Mouse (Mus musculus) heart, embryonic 15.5 days (tissue): Measurements from ENCODE around the gene Ssh3. TPM values are rescaled to one million over a fixed set of nuclear protein-coding genes. Genes with fewer than 3 reads are reported as not detected.
"Not testable (repeated sequence)": the region's sequence is repeated elsewhere in the genome, so short reads cannot be mapped to it uniquely, and the experiment has no call there.

Experiments
- ATAC-seq: fragments of 200-750 bp; cut with Nextera tagmentation; replicated peaks from 2 replicates; pipeline ENCODE4 v1.8.0; 2017; ENCODE audit warnings: low read depth, moderate TSS enrichment; ENCODE audit not compliant: insufficient number of reproducible peaks, insufficient read depth, low FRiP score
- H3K27ac ChIP-seq: fragments of 300-500 bp; sonication (generic); 2 replicates; pipeline ENCODE4 v1.5.1; 2015; ENCODE audit warnings: mild to moderate bottlenecking, inconsistent platforms
- H3K27me3 ChIP-seq: fragments of 300-500 bp; sonication (generic); 2 replicates; pipeline ENCODE4 v1.6.1; 2015; ENCODE audit warnings: inconsistent platforms
- H3K36me3 ChIP-seq: fragments of 300-500 bp; sonication (generic); 2 replicates; pipeline ENCODE4 v1.6.1; 2015; ENCODE audit warnings: mild to moderate bottlenecking, inconsistent platforms
- H3K4me1 ChIP-seq: fragments of 300-500 bp; sonication (generic); replicated peaks from 2 replicates; pipeline ENCODE4 v1.6.1; 2015; ENCODE audit warnings: inconsistent platforms
- H3K4me2 ChIP-seq: fragments of 300-500 bp; sonication (generic); 2 replicates; pipeline ENCODE4 v1.6.1; 2015; ENCODE audit warnings: inconsistent platforms, mild to moderate bottlenecking, moderate library complexity
- H3K4me3 ChIP-seq: fragments of 300-500 bp; sonication (generic); 2 replicates; pipeline ENCODE4 v1.5.1; 2015; ENCODE audit warnings: mild to moderate bottlenecking, inconsistent platforms
- H3K9ac ChIP-seq: fragments of 300-500 bp; sonication (generic); 2 replicates; pipeline ENCODE4 v1.6.1; 2015; ENCODE audit warnings: mild to moderate bottlenecking, inconsistent platforms
- H3K9me3 ChIP-seq: fragments of 300-500 bp; sonication (generic); replicated peaks from 2 replicates; pipeline ENCODE4 v1.6.1; 2016; ENCODE audit warnings: inconsistent platforms
- WGBS: fragments of 180-500 bp; shearing (Covaris S2); methylation state at CpG from one replicate; pipeline ENCODE4 v1.1.7; 2015; ENCODE audit warnings: mixed read lengths; 5-methylcytosine and 5-hydroxymethylcytosine counted together
- polyA plus RNA-seq: library from polyadenylated mRNA; unstranded; fragments of >200 nt; fragmentation: Nextera tagmentation; extraction: Ambion mirVana; gene quantifications from 2 replicates; pipeline ENCODE4 v1.2.1, GENCODE M21; 2015

The Ssh3 gene
- polyA plus RNA-seq, 1 experiment from 2014 or later, result 6.0 TPM

DNA sequence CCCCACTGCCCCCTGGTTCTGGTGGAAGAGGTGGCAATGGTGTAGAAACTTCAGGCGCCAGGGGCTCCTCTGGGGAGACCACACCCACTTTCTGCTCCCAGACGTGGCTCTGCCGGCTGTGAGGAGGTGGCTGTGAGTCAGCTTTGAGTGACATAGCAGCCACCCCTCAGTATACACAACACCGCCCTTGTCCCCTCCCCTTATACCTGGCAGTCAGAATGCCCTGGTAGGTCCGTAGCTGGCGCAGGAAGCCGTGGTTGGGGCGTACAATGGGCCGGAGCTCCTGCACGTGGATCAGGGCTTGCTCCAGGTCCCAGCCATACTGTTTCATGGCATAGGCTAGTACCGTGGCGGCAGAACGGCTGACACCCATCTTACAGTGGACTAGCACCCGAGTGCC, 5.3 kb downstream of the Ssh3 start:
- Histone ChIP-seq H3K9ac (no peak overlapping the region), H3K4me2 (no peak overlapping the region), H3K4me1 (peaks cover 8% of the 10 kb centered on the region; the same call in 1 of the 2 replicates), H3K36me3 (no peaks in the 10 kb centered on the region), H3K27ac (no peak overlapping the region), H3K27me3 (peaks cover 9% of the 10 kb centered on the region), H3K4me3 (no peak overlapping the region), H3K9me3 (no peaks in the 10 kb centered on the region)
- WGBS, result 63% methylated on average over 14 of the region's 14 CpGs
- ATAC-seq, result no peak

DNA sequence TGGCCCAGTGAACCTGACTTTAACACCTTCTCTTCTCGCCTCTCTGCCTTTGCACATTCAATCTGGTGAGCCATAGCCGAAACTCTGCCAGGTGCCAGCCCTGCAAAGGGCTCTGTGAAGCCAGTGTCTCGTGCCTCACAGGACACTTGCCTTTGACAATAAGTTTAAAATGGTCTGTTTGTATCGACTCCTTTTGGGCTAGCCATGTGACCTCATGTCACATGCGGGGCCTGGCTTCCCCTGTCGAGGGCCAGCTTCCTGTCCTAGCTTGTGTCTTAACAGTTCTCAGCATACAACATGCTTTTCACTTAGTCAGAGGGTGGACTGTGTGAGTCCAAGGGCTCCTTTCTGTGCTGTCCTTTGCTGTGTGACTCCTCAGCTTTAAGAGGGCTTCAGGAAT, 6.2 kb downstream of the Ssh3 start:
- Histone ChIP-seq H3K36me3 (no peaks in the 10 kb centered on the region), H3K4me2 (no peak overlapping the region), H3K4me3 (no peak overlapping the region), H3K27me3 (0 out of 2 replicates have a peak, but pooled peaks cover under 1% of the 10 kb centered on the region), H3K27ac (no peak overlapping the region), H3K9ac (no peak overlapping the region), H3K9me3 (no peaks in the 10 kb centered on the region), H3K4me1 (peaks cover 7% of the 10 kb centered on the region)
- ATAC-seq, result no peak
- 67% methylated on average over 6 of the region's 6 CpGs for WGBS

DNA sequence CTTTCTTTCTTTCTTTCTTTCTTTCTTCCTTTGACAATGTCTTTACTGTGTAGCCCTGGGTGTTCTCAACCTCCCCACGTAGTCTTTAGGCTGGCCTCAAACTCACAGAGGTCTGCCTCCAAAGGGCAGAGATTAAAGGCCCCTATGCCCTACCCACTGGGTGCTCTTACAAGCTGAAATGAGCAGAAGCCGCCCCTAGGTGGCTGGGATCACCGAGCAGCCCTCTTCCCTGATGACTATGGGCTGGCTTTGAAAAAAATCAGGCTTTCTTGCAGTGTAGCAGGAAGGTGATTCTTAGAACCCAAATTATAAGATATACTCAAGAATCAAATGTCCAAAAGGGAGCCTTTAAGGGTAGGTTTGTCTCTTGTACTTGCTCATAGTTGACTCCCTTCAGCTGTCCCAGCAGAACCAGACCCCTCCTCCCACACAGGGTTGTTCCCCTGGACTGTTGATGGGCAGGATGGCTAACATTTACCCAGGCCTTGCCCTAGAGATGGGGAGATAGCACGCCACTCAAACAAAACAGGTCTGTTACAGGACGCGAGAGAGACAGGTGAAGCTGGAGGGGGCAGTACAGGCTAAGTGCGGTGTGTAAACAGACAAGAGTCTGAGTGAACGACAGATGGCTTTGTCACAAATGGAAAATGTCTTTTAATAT, 7.8 kb downstream of the Ssh3 start:
- H3K9me3 ChIP-seq, result no peaks in the 10 kb centered on the region
- WGBS, result 58% methylated on average over 8 of the region's 8 CpGs
- no peaks in the 10 kb centered on the region for H3K27me3 ChIP-seq
- no peak overlapping the region for H3K4me2 ChIP-seq
- H3K36me3 ChIP-seq, result no peaks in the 10 kb centered on the region
- H3K9ac ChIP-seq, result no peak overlapping the region
- H3K4me3 ChIP-seq, result no peak overlapping the region
- ATAC-seq, result no peak
- peaks cover 11% of the 10 kb centered on the region for H3K4me1 ChIP-seq
- no peak overlapping the region for H3K27ac ChIP-seq

DNA sequence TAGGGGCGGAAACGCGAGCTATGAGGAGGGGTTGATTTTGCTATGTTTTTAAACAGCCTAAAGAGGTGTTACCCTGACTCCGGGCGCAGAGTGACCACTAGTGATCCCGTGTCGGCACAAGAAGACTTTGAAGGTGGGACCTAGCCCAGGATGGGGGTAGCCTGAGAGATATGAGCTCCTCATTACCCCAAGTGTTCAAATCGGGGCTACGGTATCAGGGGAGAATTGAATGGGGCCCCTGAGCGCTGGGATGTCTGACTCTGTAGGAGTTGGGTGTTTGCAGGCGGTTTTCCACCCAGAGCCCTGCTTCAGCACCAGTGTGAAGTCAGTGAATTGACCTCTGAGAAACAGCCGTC, 11.1 kb downstream of the Ssh3 start:
- H3K27ac ChIP-seq, result no peak overlapping the region
- H3K36me3 ChIP-seq, result no peaks in the 10 kb centered on the region
- peak overlapping the region; percentile 89 for H3K4me2 ChIP-seq
- H3K9ac ChIP-seq, result peak overlapping the region; percentile 61
- H3K4me1 ChIP-seq, result peaks cover 11% of the 10 kb centered on the region
- WGBS, result 21% methylated on average over 12 of the region's 12 CpGs
- H3K9me3 ChIP-seq, result no peaks in the 10 kb centered on the region
- no peaks in the 10 kb centered on the region for H3K27me3 ChIP-seq
- no peak for ATAC-seq
- H3K4me3 ChIP-seq, result peak overlapping the region; percentile 71

DNA sequence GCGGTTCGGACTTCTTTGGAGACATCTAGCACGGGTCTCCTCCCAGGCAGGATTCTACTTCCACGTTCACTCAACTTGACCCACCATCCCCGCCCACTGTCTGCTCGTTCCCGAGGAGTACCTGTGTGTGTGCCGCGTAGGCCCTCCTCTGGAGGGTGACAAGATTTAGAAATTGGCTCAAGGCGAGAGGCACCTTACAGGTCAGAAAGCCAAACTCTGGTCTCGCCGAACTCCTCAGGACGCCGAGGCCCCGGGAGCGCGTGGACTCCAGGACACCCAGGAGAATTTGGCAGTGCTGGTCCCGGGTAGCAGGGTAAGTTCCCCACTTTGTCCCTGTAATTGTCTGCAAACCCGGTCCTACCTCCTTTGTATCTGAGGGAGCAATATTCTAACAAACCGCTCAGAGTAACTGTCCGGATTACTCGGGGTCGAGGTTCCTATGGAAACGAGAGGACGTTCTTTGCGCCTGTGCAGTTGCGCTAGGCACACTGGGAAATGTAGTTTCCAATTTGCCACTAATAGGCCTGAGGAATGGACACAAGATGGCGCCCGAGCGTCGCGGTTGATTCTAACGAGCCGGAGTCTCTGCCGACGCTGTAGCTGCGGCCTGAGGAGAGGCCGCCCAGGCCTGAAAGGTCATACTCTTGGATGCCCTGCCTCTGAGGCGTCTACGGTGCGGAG, 11.6 kb downstream of the Ssh3 start:
- H3K4me2 ChIP-seq, result peak overlapping the region; percentile 89
- no peaks in the 10 kb centered on the region for H3K36me3 ChIP-seq
- peaks cover 11% of the 10 kb centered on the region for H3K4me1 ChIP-seq
- WGBS, result under 1% methylated on average over 41 of the region's 41 CpGs
- no peak overlapping the region for H3K27ac ChIP-seq
- H3K4me3 ChIP-seq, result peak overlapping the region; percentile 71
- ATAC-seq, result peak; percentile 90
- H3K9ac ChIP-seq, result peak overlapping the region; percentile 61
- H3K9me3 ChIP-seq, result no peaks in the 10 kb centered on the region
- no peaks in the 10 kb centered on the region for H3K27me3 ChIP-seq

DNA sequence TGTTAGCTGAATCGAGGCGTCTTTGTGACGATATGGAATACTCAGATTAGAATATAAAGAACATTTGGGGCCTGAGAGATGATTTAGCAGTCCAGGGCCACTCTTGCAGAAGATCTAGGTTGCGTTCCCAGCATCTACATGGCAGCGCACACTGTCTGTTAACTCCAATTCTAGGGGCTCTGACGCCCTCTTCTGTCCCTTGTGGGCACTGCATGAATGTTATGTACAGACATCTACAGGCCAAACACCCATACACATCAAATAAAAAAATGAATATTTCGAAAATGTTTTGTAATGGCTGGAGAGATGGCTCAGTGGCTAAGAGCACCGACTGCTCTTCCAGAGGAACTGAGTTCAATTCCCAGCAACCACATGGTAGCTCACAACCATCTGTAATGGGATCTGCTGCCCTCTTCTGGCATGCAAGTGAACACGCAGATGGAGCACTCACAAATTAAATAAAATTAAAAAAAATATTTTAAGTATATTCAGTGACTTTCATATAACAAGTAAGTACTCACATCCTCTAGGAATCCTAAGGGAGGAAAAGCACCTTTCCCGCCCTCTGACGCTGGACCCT, 13.3 kb downstream of the Ssh3 start:
- Histone ChIP-seq H3K4me1 (peaks cover 11% of the 10 kb centered on the region), H3K4me2 (no peak overlapping the region), H3K36me3 (no peaks in the 10 kb centered on the region), H3K9me3 (no peaks in the 10 kb centered on the region), H3K9ac (no peak overlapping the region), H3K27me3 (no peaks in the 10 kb centered on the region), H3K4me3 (no peak overlapping the region), H3K27ac (no peak overlapping the region)
- WGBS, result 75% methylated on average over 11 of the region's 11 CpGs
- no peak for ATAC-seq

DNA sequence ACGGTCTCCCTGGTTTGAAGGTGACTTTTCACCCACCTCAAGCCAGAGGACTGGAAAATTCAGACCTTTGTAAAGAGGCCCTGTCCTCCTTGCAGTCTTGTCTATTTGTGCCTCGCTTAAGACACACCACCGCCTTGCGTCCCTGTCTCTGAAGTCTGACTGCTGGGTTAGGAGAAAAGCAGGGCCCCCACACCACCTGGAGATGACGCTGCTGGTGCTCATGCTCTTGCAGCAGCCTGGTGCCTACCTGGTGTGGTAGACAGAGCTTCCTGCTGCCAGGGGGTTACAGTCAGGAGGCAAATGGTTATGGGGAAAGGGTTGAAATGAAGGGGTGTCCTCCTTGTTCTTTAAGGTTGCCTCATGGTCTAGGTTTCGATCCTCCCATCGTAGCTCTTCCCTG, 14.8 kb downstream of the Ssh3 start:
- Histone ChIP-seq H3K36me3 (no peaks in the 10 kb centered on the region), H3K4me3 (no peak overlapping the region), H3K27ac (no peak overlapping the region), H3K9ac (no peak overlapping the region), H3K4me2 (no peak overlapping the region), H3K9me3 (no peaks in the 10 kb centered on the region), H3K27me3 (no peaks in the 10 kb centered on the region), H3K4me1 (peaks cover 9% of the 10 kb centered on the region)
- ATAC-seq, result no peak
- WGBS, result 79% methylated on average over 7 of the region's 7 CpGs

DNA sequence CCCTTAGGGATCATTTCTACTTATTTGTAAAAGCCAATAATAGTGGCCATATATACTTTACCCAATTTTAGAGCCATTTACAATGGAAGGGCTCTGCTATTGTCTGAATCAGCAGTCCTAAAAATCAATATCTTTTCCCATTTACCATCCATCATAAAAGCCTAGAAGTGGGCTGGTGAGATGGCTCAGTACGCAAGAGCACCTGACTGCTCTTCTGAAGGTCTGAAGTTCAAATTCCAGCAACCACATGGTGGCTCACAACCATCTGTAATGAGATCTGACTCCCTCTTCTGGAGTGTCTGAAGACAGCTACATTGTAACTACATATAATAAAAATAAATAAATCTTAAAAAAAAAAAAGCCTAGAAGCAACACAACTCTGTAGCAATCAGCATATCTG, 20.3 kb downstream of the Ssh3 start:
- ATAC-seq, H3K4me2 ChIP-seq, H3K36me3 ChIP-seq, H3K4me3 ChIP-seq, H3K9me3 ChIP-seq, H3K4me1 ChIP-seq, H3K27me3 ChIP-seq, H3K27ac ChIP-seq, H3K9ac ChIP-seq: not testable (repeated sequence)
- WGBS, result 70% methylated on average over 1 of the region's 1 CpGs

DNA sequence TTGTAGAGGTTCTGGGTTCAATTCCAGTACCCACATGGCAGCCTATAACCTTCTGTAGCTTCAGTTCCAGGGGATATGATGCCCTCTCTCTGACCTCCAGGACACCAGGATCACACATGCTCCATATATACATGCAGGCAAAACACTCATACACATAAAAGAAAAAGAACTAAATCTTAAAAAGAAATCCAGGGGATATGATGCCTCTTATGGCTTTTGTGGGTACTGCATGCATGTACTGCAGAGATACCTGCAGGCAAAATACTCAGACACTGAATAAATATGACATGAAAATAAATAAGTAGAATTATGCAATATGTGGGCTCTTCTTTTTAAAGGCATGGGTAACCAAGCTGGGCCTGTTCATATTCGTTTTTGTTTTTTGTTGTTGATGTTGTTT, 22.0 kb downstream of the Ssh3 start:
- 50% methylated on average over 1 of the region's 1 CpGs for WGBS
- Histone ChIP-seq H3K9ac (no peak overlapping the region), H3K9me3 (no peaks in the 10 kb centered on the region), H3K27me3 (0 out of 2 replicates have a peak, but pooled peaks cover 4% of the 10 kb centered on the region), H3K27ac (no peak overlapping the region), H3K4me2 (no peak overlapping the region), H3K36me3 (no peaks in the 10 kb centered on the region), H3K4me1 (no peaks in the 10 kb centered on the region), H3K4me3 (no peak overlapping the region)
- ATAC-seq, result no peak

DNA sequence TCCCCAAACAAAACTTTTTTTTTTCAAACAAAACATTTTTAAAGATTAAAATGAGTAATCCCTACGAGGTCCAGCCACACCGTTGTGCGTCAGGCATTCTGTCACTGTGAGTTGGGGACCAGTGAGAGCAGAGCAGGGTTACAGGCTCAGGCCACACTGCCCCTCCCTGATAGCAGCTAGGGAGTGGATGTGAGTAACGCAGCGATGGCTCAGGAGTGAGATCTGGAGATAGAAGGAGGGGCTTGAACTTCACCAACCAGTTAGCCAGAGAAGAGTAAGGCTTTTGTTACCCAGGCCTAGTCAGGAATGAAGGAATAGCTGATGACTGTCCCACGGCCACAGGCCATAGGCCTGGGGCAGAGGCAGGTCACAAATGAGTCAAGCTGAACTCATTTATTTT, 24.2 kb downstream of the Ssh3 start:
- H3K4me3 ChIP-seq, result no peak overlapping the region
- H3K27ac ChIP-seq, result no peak overlapping the region
- H3K9ac ChIP-seq, result no peak overlapping the region
- no peaks in the 10 kb centered on the region for H3K36me3 ChIP-seq
- ATAC-seq, result no peak
- no peak overlapping the region for H3K4me2 ChIP-seq
- no peaks in the 10 kb centered on the region for H3K4me1 ChIP-seq
- no peaks in the 10 kb centered on the region for H3K9me3 ChIP-seq
- WGBS, result 80% methylated on average over 6 of the region's 6 CpGs
- 0 out of 2 replicates have a peak, but pooled peaks cover 4% of the 10 kb centered on the region for H3K27me3 ChIP-seq

DNA sequence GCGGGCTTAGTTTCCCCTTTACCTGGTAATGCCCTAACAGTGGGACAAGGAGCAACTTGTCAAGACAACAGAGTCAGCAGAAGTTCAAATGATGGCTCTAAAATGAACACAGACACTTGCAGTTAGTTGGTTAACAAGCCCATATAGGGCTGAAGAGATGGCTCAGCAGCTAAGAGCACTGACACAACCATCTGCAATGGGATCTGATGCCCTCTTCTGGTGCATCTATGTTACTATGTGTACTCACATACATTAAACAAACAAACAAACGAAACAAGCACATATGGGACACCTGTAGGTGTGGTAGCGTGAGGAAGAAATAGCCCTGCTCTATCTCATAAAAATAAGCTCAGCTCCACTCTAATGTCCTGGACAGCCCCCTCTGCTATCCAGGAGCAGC, 26.6 kb downstream of the Ssh3 start:
- Histone ChIP-seq H3K36me3 (no peaks in the 10 kb centered on the region), H3K9ac (no peak overlapping the region), H3K9me3 (no peaks in the 10 kb centered on the region), H3K27ac (no peak overlapping the region), H3K4me2 (no peak overlapping the region), H3K27me3 (no peaks in the 10 kb centered on the region), H3K4me3 (no peak overlapping the region), H3K4me1 (no peaks in the 10 kb centered on the region)
- ATAC-seq, result no peak
- 66% methylated on average over 3 of the region's 3 CpGs for WGBS

DNA sequence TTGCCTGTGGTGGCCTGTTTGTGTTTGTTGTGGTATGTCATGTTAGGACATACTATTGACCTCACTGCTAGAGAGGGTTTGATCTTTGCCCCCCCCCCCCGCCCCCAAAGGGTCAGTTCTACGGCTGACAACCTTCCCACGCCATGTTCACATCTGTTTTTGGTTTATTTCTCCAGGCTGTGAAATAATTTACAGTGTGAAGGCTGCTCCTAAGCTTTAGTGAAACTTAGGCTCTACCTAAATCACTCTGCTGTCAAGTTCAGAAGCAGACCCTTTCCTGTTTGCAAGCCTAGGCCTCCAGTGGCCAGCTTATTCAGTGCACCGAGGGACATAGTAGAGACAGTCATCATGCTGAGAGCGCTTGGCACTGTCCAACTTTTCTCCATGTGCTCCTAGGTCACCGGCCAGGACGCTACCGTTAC, 28.7 kb downstream of the Ssh3 start:
- Histone ChIP-seq H3K27me3 (no peaks in the 10 kb centered on the region), H3K27ac (no peak overlapping the region), H3K9ac (no peak overlapping the region), H3K36me3 (no peaks in the 10 kb centered on the region), H3K4me3 (no peak overlapping the region), H3K4me1 (no peaks in the 10 kb centered on the region), H3K4me2 (no peak overlapping the region), H3K9me3 (no peaks in the 10 kb centered on the region)
- WGBS, result 64% methylated on average over 8 of the region's 8 CpGs
- ATAC-seq, result no peak
